Mouse (Mus musculus) limb, embryonic 14.5 days (tissue): Measurements from ENCODE around the gene Gpalpp1. TPM values are rescaled to one million over a fixed set of nuclear protein-coding genes. Genes with fewer than 3 reads are reported as not detected.

ENCODE experiments used
- ATAC-seq: fragments of 200-750 bp; cut with Nextera tagmentation; 2 replicates; pipeline ENCODE4 v1.8.0; 2017; ENCODE audit warnings: low read depth, moderate number of reproducible peaks, moderate TSS enrichment; ENCODE audit not compliant: low FRiP score
- DNase-seq: peaks from one replicate; pipeline ENCODE4 v3.0.0-alpha.2; 2015; ENCODE audit warnings: low spot score
- H3K27ac ChIP-seq: fragments of 300-500 bp; sonication (generic); replicated peaks from 2 replicates; pipeline ENCODE4 v1.5.1; 2014; ENCODE audit warnings: low read depth, mild to moderate bottlenecking, low read length, moderate library complexity, mixed read lengths
- H3K27me3 ChIP-seq: fragments of 300-500 bp; sonication (generic); 2 replicates; pipeline ENCODE4 v1.6.1; 2014; ENCODE audit warnings: low read length, mixed read lengths; ENCODE audit not compliant: control insufficient read depth, insufficient read depth
- H3K36me3 ChIP-seq: fragments of 300-500 bp; sonication (generic); 2 replicates; pipeline ENCODE4 v1.6.1; 2014; ENCODE audit warnings: mild to moderate bottlenecking, low read length, moderate library complexity, mixed read lengths; ENCODE audit not compliant: control insufficient read depth, insufficient read depth
- H3K4me1 ChIP-seq: fragments of 300-500 bp; sonication (generic); 2 replicates; pipeline ENCODE4 v1.6.1; 2014; ENCODE audit warnings: antibody characterized with exemption, low read length, mixed read lengths; ENCODE audit not compliant: control insufficient read depth, insufficient read depth
- H3K4me2 ChIP-seq: fragments of 300-500 bp; sonication (generic); replicated peaks from 2 replicates; pipeline ENCODE4 v1.6.1; 2014; ENCODE audit warnings: low read depth, mild to moderate bottlenecking, low read length, moderate library complexity; ENCODE audit not compliant: severe bottlenecking
- H3K4me3 ChIP-seq: fragments of 300-500 bp; sonication (generic); replicated peaks from 2 replicates; pipeline ENCODE4 v1.5.1; 2014; ENCODE audit warnings: low read length
- H3K9ac ChIP-seq: fragments of 300-500 bp; sonication (generic); 2 replicates; pipeline ENCODE4 v1.6.1; 2014; ENCODE audit warnings: mild to moderate bottlenecking, low read depth, low read length, moderate library complexity; ENCODE audit not compliant: severe bottlenecking
- H3K9me3 ChIP-seq: fragments of 300-500 bp; sonication (generic); 2 replicates; pipeline ENCODE4 v1.6.1; 2016; ENCODE audit warnings: low read length; ENCODE audit not compliant: control insufficient read depth
- POLR2A ChIP-seq: fragments of 200-500 bp; IDR thresholded peaks from 2 replicates; pipeline ENCODE4 v1.8.0; 2012; ENCODE audit warnings: inconsistent platforms, mild to moderate bottlenecking, moderate library complexity, borderline replicate concordance; ENCODE audit not compliant: insufficient read depth, insufficient read length; ENCODE audit errors: extremely low read depth
- WGBS: fragments of 180-500 bp; shearing (Covaris S2); extraction: QIAGEN DNeasy Blood & Tissue Kit; methylation state at CpG from one replicate; pipeline ENCODE4 v1.1.7; 2014; 5-methylcytosine and 5-hydroxymethylcytosine counted together
- polyA plus RNA-seq, 2 experiments: library from polyadenylated mRNA; depleted of rRNA in 1 of 2; stranded (reverse) in 1 of 2; unstranded in 1 of 2; fragments of >200 nt; fragmentation: Nextera tagmentation in 1 of 2; extraction: Ambion mirVana in 1 of 2; gene quantifications; 2 replicates each; pipeline versions ENCODE4 v1.2.1 to v1.2.3; 2012 to 2014

Gpalpp1 gene
- polyA plus RNA-seq, 2 experiments, result 10.6 to 12.7 TPM

GRCm38 (mm10) chr14:76148294-76148693 lies 37.7 kb upstream of the Gpalpp1 start:
- Histone ChIP-seq H3K4me3 (no peak overlapping the region), H3K27me3 (no peaks in the 10 kb centered on the region), H3K27ac (no peak overlapping the region), H3K36me3 (no peaks in the 10 kb centered on the region), H3K9me3 (no peaks in the 10 kb centered on the region), H3K9ac (no peak overlapping the region), H3K4me1 (peaks cover 7% of the 10 kb centered on the region; the same call in 1 of the 2 replicates), H3K4me2 (no peak overlapping the region)
- DNase-seq (no peak), ATAC-seq (no peak)
- 81% methylated on average over 10 of the region's 10 CpGs for WGBS
- TF ChIP-seq POLR2A, result no peak

GRCm38 (mm10) chr14:76147061-76147460 lies 36.5 kb upstream of the Gpalpp1 start:
- Histone ChIP-seq H3K9ac (no peak overlapping the region), H3K27ac (no peak overlapping the region), H3K27me3 (no peaks in the 10 kb centered on the region), H3K4me3 (no peak overlapping the region), H3K4me1 (0 out of 2 replicates have a peak, but pooled peaks cover 5% of the 10 kb centered on the region), H3K36me3 (no peaks in the 10 kb centered on the region), H3K4me2 (no peak overlapping the region), H3K9me3 (no peaks in the 10 kb centered on the region)
- no peak for DNase-seq
- TF ChIP-seq POLR2A, result no peak
- no peak for ATAC-seq
- whole genome bisulfite sequencing, result 40% methylated on average over 6 of the region's 6 CpGs

- 55% methylated on average over 7 of the region's 7 CpGs for WGBS
- H3K36me3 ChIP-seq, result no peaks in the 10 kb centered on the region
- DNase-seq, result no peak
Measured at GRCm38 (mm10) chr14:76145868-76146267, 35.3 kb upstream of the Gpalpp1 start.

GRCm38 (mm10) chr14:76145248-76145647 lies 34.7 kb upstream of the Gpalpp1 start:
- Histone ChIP-seq H3K27ac (no peak overlapping the region), H3K4me2 (no peak overlapping the region), H3K4me3 (no peak overlapping the region), H3K9ac (no peak overlapping the region), H3K9me3 (no peaks in the 10 kb centered on the region), H3K36me3 (no peaks in the 10 kb centered on the region), H3K27me3 (no peaks in the 10 kb centered on the region), H3K4me1 (0 out of 2 replicates have a peak, but pooled peaks cover 5% of the 10 kb centered on the region)
- ATAC-seq (no peak), DNase-seq (no peak)
- WGBS, result 97% methylated on average over 1 of the region's 1 CpGs
- no peak for TF ChIP-seq POLR2A

More at GRCm38 (mm10) chr14:76145868-76146267, 35.3 kb upstream of the Gpalpp1 start:
- H3K4me3 ChIP-seq, result no peak overlapping the region
- no peak overlapping the region for H3K4me2 ChIP-seq
- no peak for ATAC-seq
- no peak overlapping the region for H3K27ac ChIP-seq
- H3K9me3 ChIP-seq, result no peaks in the 10 kb centered on the region
- no peak for TF ChIP-seq POLR2A
- no peak overlapping the region for H3K9ac ChIP-seq
- no peaks in the 10 kb centered on the region for H3K27me3 ChIP-seq
- 0 out of 2 replicates have a peak, but pooled peaks cover 5% of the 10 kb centered on the region for H3K4me1 ChIP-seq

GRCm38 (mm10) chr14:76134975-76135374 lies 24.4 kb upstream of the Gpalpp1 start:
- Histone ChIP-seq H3K9ac (no peak overlapping the region), H3K4me2 (no peak overlapping the region), H3K36me3 (peaks cover 62% of the 10 kb centered on the region), H3K27ac (no peak overlapping the region), H3K9me3 (no peaks in the 10 kb centered on the region), H3K4me1 (no peaks in the 10 kb centered on the region), H3K27me3 (no peaks in the 10 kb centered on the region), H3K4me3 (no peak overlapping the region)
- TF ChIP-seq POLR2A, result no peak
- 98% methylated on average over 4 of the region's 4 CpGs for WGBS
- ATAC-seq (no peak), DNase-seq (no peak)

- peaks cover 91% of the 10 kb centered on the region for H3K36me3 ChIP-seq
- no peak overlapping the region for H3K4me2 ChIP-seq
- WGBS, result 93% methylated on average over 4 of the region's 4 CpGs
- DNase-seq (no peak), ATAC-seq (no peak)
- no peak overlapping the region for H3K9ac ChIP-seq
- TF ChIP-seq POLR2A, result no peak
- H3K4me1 ChIP-seq, result no peaks in the 10 kb centered on the region
- H3K9me3 ChIP-seq, result peaks cover 2% of the 10 kb centered on the region; the same call in 1 of the 2 replicates
- H3K27ac ChIP-seq, result no peak overlapping the region
- H3K27me3 ChIP-seq, result no peaks in the 10 kb centered on the region
- H3K4me3 ChIP-seq, result no peak overlapping the region
Measured at GRCm38 (mm10) chr14:76128174-76128573, 17.6 kb upstream of the Gpalpp1 start.
